ENCODE assay signal across 9 mouse cellular contexts in genomic region chr17:86337076-86337475, GRCm38 (mm10).
A peak's percentile ranks its signal among the peaks of the same experiment; 100 is the strongest.
DNase-seq lines count a peak whose midpoint lies in the region; ATAC-seq and TF ChIP-seq lines count a peak whose summit lies in the region.
"Had no signal": no experiment of that assay in that cellular context is flagged by ENCODE, and none has a peak within 500 bp of the region (broad histone marks: within the 10 kb centered on the region; RNA-seq: fewer than 3 reads in every experiment).

No protein-coding gene starts in this region.

- WGBS in embryonic facial prominence, embryonic 12.5 days: 57% methylated on average over 3 of the region's 3 CpGs
- WGBS in liver, embryonic 15.5 days (ENCODE audit: insufficient replicate concordance): 23% methylated on average over 3 of the region's 3 CpGs
- 8% methylated on average over 3 of the region's 3 CpGs for WGBS in spleen, adult 2 months
- WGBS in forebrain, embryonic 10.5 days: 77% methylated on average over 3 of the region's 3 CpGs

- H3K4me2 ChIP-seq in embryonic facial prominence, embryonic 12.5 days (replicated peaks): no peak overlapping the region
- no peak overlapping the region for H3K4me2 ChIP-seq in liver, embryonic 15.5 days
- H3K4me2 ChIP-seq: limb, embryonic 13.5 days had no signal

- peak; percentile 7 for DNase-seq in MEL-GATA-1-ER (ENCODE audit: extremely low read depth, low read depth)
- peak; percentile 85 to 89 for DNase-seq in spleen, adult 2 months (ENCODE audit: low read depth in 1 of 2, low spot score in 2 of 2)
- no peak for DNase-seq in yolk sac, embryonic 10.5 days (ENCODE audit: low spot score)
- no peak for DNase-seq in forebrain, embryonic 10.5 days (ENCODE audit: extremely low spot score, low spot score)
- DNase-seq in retina, embryonic 14.5 days (ENCODE audit: low spot score): no peak
- DNase-seq: gastrocnemius, adult 2 months had no signal

- no peak for ATAC-seq in embryonic facial prominence, embryonic 12.5 days (ENCODE audit: insufficient number of reproducible peaks, insufficient read depth, low FRiP score, low TSS enrichment)
- 0 out of 2 replicates have a peak, but pooled peaks have one; percentile 32 for ATAC-seq in liver, embryonic 15.5 days (ENCODE audit: insufficient read depth)

- H3K9me3 ChIP-seq in embryonic facial prominence, embryonic 12.5 days: 0 out of 2 replicates have a peak, but pooled peaks cover 3% of the 10 kb centered on the region
- no peaks in the 10 kb centered on the region for H3K9me3 ChIP-seq in liver, embryonic 15.5 days (replicated peaks)
- no peaks in the 10 kb centered on the region for H3K9me3 ChIP-seq in forebrain, embryonic 10.5 days

- H3K4me1 ChIP-seq in embryonic facial prominence, embryonic 12.5 days: peaks cover 16% of the 10 kb centered on the region
- peaks cover 9% of the 10 kb centered on the region; the same call in 1 of the 2 replicates for H3K4me1 ChIP-seq in liver, embryonic 15.5 days (replicated peaks)
- peaks cover 40% of the 10 kb centered on the region; the same call in 1 of the 2 replicates for H3K4me1 ChIP-seq in spleen, adult 2 months (ENCODE audit: control insufficient read depth, insufficient read depth, insufficient read length)
- peaks cover 5% of the 10 kb centered on the region; the same call in 1 of the 2 replicates for H3K4me1 ChIP-seq in forebrain, embryonic 10.5 days

- H3K36me3 ChIP-seq in embryonic facial prominence, embryonic 12.5 days: no peaks in the 10 kb centered on the region
- no peaks in the 10 kb centered on the region for H3K36me3 ChIP-seq in liver, embryonic 15.5 days (replicated peaks)
- no peaks in the 10 kb centered on the region for H3K36me3 ChIP-seq in spleen, adult 2 months (ENCODE audit: control insufficient read depth, insufficient read depth, low read length)
- no peaks in the 10 kb centered on the region for H3K36me3 ChIP-seq in forebrain, embryonic 10.5 days (replicated peaks)
- H3K36me3 ChIP-seq: limb, embryonic 13.5 days had no signal

- no peak overlapping the region for H3K4me3 ChIP-seq in embryonic facial prominence, embryonic 12.5 days
- no peak overlapping the region for H3K4me3 ChIP-seq in liver, embryonic 15.5 days (replicated peaks)
- no peak overlapping the region for H3K4me3 ChIP-seq in spleen, adult 2 months (ENCODE audit: extremely low read depth, insufficient read depth, insufficient read length)
- no peak overlapping the region for H3K4me3 ChIP-seq in forebrain, embryonic 10.5 days
- H3K4me3 ChIP-seq: gastrocnemius, adult 2 months; limb, embryonic 13.5 days had no signal

- H3K27me3 ChIP-seq in embryonic facial prominence, embryonic 12.5 days: no peaks in the 10 kb centered on the region
- no peaks in the 10 kb centered on the region for H3K27me3 ChIP-seq in liver, embryonic 15.5 days
- H3K27me3 ChIP-seq in spleen, adult 2 months (ENCODE audit: control insufficient read depth, insufficient read depth, low read length): no peaks in the 10 kb centered on the region
- H3K27me3 ChIP-seq in forebrain, embryonic 10.5 days (ENCODE audit: poor library complexity, severe bottlenecking): no peaks in the 10 kb centered on the region
- H3K27me3 ChIP-seq: limb, embryonic 13.5 days had no signal

- no peak overlapping the region for H3K9ac ChIP-seq in embryonic facial prominence, embryonic 12.5 days
- no peak overlapping the region for H3K9ac ChIP-seq in liver, embryonic 15.5 days
- H3K9ac ChIP-seq: limb, embryonic 13.5 days had no signal

- no peak for TF ChIP-seq CTCF in spleen, adult 2 months (IDR thresholded peaks at IDR 0.05; ENCODE audit: extremely low read depth, insufficient read depth, insufficient read length, insufficient replicate concordance)

- TF ChIP-seq POLR2A in spleen, adult 2 months (IDR thresholded peaks at IDR 0.05; ENCODE audit: low read depth, low read length): no peak

- 0 out of 2 replicates have a peak overlapping the region, but pooled peaks have one; percentile 2 for H3K27ac ChIP-seq in embryonic facial prominence, embryonic 12.5 days
- no peak overlapping the region for H3K27ac ChIP-seq in liver, embryonic 15.5 days (replicated peaks)
- peak overlapping the region; percentile 94 for H3K27ac ChIP-seq in spleen, adult 2 months (ENCODE audit: insufficient read depth, low read length)
- H3K27ac ChIP-seq in forebrain, embryonic 10.5 days: no peak overlapping the region
- H3K27ac ChIP-seq: gastrocnemius, adult 2 months; limb, embryonic 13.5 days had no signal

Comparison
In these comparisons a context has a peak if more than half of its experiments do, and no peak if none do; other contexts are left out.
1. DNase-seq: peak in MEL-GATA-1-ER (single experiment) and spleen, adult 2 months (2 of 2); none in yolk sac, embryonic 10.5 days (single experiment), forebrain, embryonic 10.5 days (single experiment) and retina, embryonic 14.5 days (single experiment).
2. H3K27ac ChIP-seq: peak in embryonic facial prominence, embryonic 12.5 days (single experiment) and spleen, adult 2 months (single experiment); none in liver, embryonic 15.5 days (single experiment) and forebrain, embryonic 10.5 days (single experiment).